Mouse (Mus musculus) CD4-positive, CD25-positive, alpha-beta regulatory T cell, adult 2 months (primary cell): Measurements from ENCODE around the gene Gm20388.
A peak's percentile ranks its signal among the peaks of the same experiment; 100 is the strongest.

Experiments
- DNase-seq: peaks from one replicate; pipeline ENCODE4 v3.0.0-alpha.2; 2012; ENCODE audit warnings: low read depth, low spot score

The Gm20388 gene

DNA sequence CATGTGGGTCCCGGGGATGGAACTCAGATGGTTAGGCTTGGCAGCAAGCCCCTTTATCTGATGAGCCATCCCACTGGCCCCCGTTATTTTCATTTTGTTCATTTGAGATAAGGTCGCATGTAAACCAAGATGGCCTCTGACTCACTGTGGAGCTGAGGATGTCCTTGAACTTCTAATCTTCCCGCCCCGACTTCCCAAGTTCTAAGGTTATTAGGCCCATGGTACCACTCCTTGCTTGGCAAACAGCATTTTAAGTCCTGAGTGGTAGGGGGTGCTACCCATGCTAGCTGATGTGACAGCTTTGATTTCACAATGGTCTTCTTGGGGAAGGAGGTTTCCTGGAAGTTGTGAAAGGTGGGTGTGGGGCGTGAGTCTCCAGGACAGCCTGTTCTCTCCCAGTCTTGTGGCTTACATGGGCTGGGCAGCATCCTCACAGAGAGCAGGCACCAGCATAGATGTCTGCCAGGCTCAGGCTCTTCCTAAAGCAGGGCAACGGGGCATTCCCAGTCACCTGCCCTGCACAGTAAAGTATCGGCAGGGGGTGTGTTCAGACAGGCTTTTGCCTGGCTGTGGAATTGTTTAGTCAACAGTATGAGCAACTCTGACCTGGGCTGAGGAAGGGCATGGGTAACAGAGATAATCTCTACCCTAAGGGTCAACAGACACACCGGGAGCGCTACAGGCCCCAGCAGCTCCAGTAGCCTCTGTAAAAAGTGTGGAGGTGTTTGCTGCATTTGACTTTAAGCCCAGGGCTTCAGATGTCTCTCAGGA lies 132.1 kb downstream of the Gm20388 start:
- no peak for DNase-seq

DNA sequence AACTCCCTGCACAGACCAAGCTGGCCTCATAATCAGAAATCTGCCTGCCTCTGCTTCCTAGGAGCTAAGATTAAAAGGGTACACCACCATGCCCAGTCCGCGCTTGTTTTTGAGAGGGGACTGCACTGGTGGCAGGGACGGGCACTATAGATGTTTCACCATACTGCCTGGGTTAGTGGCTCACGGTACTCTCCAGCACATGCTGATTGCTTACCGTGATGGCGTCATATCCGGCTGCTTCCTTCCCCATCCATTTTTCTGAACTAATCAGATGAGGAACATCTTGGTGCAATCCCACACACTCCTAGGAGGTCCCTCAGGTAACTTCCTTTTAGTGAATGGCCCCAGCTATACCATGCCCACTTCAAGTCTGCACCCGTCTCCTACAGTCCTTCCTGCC lies 134.3 kb downstream of the Gm20388 start:
- no peak for DNase-seq

DNA sequence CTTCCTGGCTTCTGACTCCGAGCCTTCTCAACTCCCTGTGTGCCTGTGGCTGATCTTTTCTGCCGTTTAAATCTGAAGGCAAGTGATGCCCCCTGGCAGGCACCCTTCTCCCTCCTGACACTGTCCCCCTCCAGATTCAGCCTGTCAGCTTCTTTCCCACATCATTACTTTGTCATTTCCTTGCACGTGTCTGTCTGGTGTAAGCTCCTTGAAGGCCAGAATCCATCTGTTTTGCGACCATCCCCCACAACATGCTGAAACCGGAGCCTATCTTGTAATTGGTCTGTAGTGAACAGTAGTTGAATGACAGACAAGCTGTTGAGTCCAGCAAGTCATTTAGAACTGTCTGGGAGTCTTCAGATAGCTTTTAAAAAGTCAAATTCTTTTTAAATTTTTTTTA lies 134.8 kb downstream of the Gm20388 start:
- DNase-seq, result no peak

DNA sequence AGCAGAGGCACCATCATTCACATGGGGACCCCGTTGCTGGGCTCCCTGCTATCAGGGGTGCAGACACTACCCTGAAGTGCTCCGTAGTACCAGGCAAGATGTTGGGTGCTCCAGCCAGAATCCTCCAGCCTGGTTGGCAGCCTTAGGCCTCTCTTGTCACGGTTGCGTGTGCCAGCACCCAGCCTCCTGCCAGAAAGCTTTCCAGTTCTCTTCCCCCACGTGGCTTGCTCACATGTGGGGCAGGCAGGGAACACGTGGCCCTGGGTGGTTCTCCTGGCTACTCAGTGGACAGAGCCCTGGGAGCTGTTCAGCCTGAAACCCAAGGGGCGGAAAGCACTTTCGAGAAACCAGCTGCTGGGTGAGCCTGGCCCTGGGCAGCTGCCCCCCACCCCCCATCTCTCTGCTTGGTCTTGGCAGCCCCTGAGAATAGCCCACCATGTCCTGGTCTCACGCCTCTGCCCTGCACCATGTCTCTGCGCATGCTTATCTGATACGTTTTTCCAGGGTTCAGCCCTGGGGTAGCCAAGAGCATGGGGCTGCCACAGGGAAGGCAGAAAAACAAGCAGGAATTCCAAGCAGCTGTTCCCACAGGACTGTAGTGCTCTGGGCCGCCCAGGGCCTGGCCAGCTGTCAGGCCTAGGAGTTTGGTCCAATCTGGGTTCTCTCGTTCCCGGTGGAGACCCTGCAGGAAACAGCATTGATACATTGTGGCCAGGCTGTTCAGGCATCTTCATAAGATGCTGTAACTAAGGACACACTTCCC lies 135.8 kb downstream of the Gm20388 start:
- no peak for DNase-seq

DNA sequence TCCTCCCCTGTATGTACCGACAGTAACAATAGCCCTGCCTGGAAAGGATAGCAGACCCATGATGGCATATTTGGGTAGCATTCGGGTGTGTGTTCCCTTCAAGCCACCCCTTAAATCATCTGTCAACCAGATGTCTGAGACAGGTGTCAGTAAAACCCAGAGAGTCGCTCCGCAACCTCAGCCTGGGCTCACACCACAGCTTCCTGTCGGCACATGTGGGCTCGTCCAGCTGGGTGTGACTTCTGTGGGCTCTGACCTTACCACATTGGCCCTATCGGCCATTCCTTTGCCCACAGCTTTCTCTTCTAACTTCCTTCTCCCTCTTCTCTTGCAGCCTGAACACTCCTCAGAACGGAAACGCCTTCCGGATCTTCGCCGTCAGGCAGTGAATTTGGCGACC lies 139.3 kb downstream of the Gm20388 start:
- DNase-seq, result peak; percentile 53

DNA sequence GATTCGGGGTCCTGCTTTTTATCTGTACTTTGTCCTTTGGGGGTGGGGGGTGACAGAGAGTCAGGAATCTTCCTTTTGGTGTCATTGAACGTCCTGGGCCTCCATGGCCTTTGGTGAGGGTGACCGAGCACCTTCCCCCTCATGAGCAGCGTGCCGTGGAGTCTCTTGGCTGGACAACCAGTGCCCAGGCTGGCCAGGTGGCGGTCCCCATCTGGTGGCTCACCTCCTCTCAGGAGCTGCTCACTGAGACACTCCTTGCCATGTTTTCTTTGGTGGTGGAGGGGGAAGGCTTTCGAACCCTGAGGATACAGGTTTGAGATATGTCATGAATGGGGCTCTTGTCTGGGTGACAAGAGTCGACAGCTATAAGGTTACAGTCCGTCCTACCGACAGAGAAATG lies 139.7 kb downstream of the Gm20388 start:
- DNase-seq, result no peak

DNA sequence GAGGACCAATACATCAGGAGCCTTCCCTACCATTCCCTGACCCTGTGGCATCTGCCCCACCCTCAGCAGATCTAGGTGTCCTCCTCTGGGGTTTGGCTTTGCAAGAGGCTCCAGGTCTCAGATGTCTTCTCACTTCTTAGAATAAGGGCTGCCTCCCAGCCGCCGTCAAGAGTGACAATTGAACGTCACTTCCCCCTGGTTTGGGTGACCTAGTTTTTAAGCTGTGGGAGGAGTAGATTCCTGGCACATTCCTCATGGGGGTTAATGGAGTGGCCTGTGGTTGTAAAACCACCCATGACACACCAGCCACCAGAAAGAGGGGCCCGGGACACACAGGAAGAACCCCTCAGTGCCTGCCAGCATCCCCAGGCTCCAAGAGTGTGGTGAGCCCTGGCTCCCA lies 140.4 kb downstream of the Gm20388 start:
- DNase-seq, result peak; percentile 42

DNA sequence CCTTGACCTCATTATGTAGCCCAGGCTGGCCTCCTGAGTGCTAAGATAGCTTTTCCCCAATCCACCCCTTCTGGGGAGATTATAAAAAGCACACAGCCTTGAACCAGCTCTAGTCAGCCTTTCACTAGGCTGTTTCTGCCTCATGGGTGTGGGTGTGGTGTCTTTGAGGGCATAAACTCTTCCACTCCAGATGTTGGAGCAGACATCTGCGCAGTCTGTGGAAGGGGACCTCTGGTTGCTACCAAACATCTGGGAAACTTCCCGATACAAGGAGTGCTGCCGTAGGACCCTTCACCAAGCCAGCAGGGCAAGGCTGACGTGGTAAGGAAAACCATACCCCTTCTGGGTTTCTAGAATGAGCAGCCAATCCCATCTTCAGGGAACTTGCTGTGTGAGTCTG lies 141.3 kb downstream of the Gm20388 start:
- no peak for DNase-seq

DNA sequence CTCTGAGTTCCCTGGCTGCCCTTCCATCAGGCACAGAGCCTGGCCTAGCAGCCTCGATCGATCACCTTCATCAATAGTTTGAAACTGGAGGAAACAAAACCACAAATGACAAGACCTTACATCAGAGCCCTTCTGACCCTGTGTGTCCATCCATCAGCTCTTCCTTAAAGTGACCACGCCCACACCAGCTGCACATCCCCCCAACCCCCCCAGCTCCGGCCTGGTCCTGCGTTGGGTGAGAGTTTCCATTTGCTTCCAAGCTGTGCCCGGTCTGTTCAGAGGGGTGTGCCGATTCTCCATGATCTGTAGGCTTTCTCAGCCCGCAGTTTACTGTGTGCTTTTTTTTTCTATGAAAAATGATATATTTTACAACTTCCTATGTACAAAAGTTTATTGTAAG lies 141.7 kb downstream of the Gm20388 start:
- no peak for DNase-seq

DNA sequence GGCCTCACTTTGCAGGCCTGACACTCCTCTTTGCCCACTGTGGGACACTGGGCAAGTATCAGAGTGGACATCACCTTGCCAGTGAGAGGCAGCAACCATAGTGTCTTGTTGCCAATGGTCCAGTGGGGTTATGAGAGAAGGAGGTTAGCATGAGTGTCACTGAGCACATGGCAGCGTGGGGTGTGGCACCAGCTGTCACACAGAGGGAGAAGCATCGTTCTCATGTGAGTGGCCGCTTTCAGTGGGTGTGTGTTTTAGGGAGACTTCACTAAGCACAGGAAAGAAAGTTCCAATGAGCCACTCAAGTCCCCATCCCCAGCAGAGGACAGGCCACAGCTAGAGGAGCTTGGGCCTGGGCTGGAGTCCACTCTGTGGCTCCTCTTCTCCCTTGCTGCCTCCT lies 144.2 kb downstream of the Gm20388 start:
- DNase-seq, result no peak

DNA sequence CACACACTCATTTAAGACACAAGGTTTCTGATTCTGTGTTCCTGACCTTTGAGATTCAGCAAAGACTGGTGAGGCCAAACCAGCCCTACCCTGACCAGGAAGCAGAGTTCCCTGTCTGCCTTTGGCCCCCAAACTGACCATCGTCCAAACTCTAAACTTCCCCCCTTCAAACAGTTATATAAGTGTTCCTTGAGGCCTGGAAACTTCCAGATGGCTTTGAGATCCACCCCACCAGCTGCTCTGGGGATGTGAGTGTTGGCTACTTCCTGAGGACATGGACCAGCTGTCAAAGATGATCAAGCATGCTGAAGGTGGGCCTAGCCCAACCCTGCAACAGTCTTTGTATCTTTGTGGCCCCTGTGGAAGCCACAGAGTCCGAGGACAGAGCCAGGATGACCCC lies 146.4 kb downstream of the Gm20388 start:
- no peak for DNase-seq

DNA sequence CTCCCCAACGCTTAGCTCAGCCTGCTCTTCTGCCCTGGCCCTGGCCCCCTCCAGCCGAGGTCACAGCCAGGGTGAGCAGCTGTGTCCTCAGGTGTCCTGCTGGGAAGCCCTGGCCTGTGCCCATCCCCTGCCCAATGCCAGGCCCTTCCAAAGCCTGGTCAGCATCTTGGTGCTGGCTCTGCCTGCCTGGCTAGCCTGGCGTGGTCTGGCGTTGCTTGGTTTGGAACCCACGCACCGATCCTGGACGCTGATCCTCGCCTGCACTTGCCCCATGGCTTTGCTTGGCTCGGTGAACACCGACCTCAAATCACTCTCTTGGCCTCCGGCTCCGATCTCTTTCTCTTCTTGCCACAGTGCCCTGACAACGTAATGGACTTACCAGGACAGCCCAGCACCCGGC lies 152.1 kb downstream of the Gm20388 start:
- no peak for DNase-seq

DNA sequence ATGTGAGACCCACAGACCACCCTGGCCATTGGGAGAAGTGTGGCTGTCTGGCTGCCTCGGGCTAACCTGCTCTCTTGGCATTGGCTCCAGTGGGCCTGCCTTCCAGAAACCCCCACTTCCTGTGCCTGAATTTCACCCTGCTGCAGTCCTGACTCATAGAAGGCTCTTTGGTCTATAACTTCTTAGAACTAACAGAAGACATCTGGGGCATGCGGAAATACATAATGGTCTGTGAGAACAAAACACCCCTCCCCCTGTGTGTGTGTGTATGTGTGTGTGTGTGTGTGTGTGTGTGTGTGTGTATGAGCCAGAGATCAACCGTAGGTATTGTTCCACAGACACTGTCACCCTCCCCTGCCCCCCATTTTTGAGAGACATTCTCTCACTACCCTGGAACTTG lies 152.7 kb downstream of the Gm20388 start:
- DNase-seq, result peak; percentile 74

DNA sequence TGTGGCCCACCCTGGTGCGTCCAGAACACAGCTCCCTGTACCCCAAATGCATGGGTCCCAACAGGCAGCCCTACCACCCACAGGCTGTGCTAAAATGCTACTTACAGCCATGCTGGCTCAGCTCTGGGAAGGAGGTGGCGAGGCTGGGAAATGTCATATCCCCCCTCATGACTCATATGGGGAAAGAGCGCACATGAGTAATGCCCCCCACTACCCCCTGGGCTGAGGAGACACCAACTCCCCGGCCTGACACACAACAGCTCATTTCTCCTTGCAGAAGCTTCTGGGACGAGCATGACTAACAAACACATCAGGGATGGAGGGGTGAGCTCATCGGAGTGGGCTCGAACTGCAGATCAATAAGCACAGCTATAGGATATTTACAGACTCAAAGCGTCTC lies 155.0 kb downstream of the Gm20388 start:
- no peak for DNase-seq

DNA sequence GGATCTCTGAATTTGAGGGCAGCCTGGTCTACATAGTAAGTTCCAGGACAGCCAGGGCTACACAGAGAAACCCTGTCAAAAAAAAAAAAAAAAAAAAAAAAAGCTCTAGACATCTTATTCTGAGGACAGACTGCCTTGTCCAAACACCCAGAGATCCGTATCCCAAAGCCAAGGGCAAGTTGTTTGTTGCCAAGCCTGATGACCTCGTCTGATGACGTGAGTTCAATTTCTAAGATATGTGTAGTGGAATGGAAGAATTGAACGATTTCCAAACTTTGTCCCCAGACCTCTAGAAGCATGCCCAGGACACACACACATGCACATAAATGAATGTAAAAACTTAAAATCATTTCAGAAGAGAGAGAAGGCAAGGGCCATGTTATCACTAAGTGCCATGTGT lies 155.6 kb downstream of the Gm20388 start:
- DNase-seq, result no peak

DNA sequence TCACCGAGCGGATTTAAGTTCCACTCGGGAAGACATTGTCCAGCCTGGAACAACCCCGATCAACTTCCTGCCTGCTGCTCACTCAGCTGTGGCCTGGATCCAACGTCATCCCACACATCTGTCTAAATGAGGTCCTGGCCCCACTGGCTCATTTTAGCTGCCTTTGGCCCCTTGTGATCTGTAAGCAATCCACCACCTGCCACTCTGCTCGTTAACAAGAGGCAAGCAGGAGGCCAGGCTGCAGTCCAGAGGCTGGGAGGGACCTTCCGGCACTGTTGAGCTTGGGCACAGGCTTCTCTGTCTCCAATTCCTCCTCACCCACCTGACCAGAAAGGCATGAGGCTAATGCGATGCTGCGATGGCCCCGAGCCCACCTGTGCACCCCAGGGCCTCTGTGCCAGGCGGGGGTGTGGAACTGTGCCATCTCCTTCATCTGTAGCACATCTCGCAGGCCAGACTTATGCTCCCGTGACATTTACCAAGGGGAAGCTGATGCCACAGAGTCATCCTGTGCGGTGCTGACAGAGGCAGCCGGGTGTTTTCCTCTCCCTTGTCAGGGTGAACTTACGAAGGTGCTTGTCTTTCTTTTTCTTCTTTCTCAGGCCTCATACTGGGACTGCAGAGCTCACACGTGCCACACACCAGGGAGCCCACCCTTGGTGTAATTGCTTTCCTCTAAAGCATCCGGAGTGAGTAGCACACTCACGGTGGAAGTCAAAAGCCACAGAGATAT lies 157.5 kb downstream of the Gm20388 start:
- DNase-seq, result peak; percentile 68

DNA sequence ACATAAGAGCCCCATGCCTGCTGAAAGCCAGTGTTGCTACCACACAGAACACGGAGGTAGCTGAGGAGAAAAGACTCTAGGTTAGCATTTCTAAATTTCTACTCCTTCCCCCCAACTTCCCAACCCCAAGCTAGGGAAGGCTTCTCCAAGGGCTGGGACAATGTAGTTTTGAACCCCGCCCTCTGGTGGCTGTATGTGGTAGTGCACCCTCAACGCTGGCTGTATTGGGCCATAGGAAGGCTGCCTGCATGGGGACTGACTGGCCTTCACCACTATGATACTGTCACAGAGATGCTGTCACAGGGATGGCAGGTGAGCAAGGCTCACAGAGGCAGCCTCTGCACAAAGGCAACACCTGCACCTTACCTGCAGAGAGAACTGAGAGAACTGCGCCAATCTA lies 161.0 kb downstream of the Gm20388 start:
- DNase-seq, result peak; percentile 81

DNA sequence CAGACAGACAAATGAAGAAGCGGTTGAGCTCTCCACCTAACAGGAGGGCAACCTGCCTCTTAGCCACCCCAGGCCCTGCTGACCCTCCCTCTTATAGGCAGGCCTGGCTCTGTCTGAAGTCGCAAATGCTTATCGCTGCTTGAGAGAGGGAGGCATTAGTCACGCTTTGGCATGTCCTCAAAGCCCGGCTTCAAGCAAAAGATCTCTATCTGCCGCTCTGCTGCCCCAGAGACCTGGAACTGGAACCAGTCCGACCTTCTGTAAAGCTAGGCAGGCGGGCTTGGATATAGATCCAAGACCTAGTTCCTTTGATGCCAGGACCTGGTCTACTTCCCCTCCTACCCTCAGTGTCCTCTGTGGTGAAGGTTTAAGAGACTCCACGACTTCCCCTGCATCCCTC lies 161.6 kb downstream of the Gm20388 start:
- no peak for DNase-seq

DNA sequence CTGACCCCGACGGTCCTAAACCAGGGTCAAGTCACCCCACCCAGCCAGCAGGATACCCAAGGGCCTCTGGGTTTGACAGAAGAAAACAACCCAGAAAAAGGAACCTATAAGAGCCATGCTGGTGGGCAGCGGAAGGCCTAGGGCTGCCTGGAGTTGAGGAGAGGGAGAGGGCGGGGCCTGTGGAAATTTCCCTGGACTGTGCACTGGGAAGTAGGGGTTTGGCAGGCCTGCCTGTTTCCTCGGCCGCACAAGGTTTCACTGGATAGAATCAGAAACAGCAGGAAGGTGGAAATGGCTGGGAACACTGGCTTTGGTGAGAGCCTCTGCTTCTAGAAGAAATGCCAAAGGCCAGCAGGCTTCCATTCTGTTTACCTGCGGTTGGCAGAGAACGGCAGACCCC lies 162.2 kb downstream of the Gm20388 start:
- DNase-seq, result no peak

DNA sequence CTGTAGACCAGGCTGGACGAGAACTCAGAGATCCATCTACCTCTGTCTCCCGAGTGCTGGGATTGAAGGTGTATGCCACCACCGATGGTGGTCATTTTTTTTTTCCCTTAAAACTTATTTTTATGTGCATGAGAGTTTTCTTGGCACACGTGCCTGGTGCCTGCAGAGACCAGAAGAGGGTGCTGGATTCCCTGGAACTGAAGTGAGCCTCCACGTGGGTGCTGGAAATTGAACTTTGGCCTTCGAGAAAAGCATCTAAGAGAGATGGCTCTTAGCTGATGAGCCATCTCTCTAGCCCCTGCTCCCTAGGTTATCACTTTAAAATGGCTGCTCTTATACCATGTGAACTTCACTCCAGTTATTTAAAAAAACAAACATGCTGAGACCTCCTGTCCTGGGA lies 163.9 kb downstream of the Gm20388 start:
- DNase-seq, result no peak

DNA sequence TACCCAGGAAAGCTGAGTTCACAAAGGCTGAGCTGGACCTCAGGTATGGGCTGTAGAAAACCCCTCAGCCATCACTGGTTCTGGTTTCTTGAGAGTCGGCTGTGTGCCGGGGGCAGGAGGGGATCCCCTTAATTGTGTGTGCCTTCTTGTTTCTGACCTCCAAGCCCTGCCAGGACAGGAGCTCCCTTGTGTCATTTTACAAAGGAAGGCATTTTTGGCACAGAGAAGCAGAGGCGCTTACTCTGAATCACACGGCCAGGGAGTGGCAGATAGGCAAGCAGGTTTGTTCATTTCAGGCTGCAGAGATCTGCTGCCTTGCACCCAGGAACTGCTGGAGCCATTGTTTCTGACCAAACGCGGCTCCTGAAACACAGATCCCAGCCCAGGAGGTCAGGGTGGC lies 164.7 kb downstream of the Gm20388 start:
- no peak for DNase-seq

DNA sequence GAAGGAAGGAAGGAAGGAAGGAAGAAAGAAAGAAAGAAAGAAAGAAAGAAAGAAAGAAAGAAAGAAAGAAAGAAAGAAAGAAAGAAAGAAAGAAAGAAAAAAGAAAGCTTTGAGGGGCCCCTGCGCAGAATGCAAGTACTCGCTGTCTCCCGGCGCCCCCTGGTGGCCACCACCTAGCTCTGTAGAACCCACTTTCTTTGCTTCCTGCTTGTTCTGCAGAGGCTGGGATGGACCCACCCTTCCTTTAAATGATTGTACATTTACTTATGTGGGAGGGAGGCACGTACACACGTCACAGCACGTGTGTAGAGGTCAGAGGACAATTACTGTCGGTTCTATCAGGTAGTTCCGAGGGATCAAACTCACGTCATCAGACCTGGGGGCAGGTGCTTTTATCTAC lies 167.4 kb downstream of the Gm20388 start:
- peak; percentile 91 for DNase-seq

DNA sequence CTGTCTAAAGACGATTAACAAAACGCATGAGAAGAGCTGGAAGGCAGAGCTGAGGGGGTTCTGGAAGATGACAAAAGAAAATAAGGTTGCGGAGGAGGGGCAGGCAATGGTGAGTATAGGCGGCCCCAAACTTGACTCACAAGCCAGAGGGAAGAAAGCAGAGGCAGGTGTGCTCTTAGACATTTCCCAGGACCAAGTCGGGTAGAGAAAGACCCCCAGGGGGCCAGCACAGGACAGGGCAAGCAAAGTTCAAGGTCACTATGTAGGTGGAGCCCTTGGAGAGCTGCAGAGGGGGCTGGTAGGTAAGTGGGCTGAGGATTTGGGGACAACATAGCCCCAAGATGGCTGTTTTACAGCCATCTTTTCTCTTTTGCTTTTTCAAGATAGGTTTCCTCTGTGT lies 168.7 kb downstream of the Gm20388 start:
- DNase-seq, result no peak
